ENCODE assay signal across 18 mouse cellular contexts in genomic region chr7:89828436-89829065, GRCm38 (mm10).
DNase-seq lines count a peak whose midpoint lies in the region; ATAC-seq and TF ChIP-seq lines count a peak whose summit lies in the region.
"Had no signal": no experiment of that assay in that cellular context is flagged by ENCODE, and none has a peak within 500 bp of the region (broad histone marks: within the 10 kb centered on the region; RNA-seq: fewer than 3 reads in every experiment).

No protein-coding gene starts in this region.

- TF ChIP-seq POLR2A in testis, adult 2 months (IDR thresholded peaks at IDR 0.05; ENCODE audit: control insufficient read depth, low read depth, low read length): no peak

- no peaks in the 10 kb centered on the region for H3K36me3 ChIP-seq in hindbrain, postnatal 0 days (ENCODE audit: insufficient read depth, low read length)
- no peaks in the 10 kb centered on the region for H3K36me3 ChIP-seq in hindbrain, embryonic 14.5 days (replicated peaks; ENCODE audit: control insufficient read depth, insufficient read depth)
- H3K36me3 ChIP-seq in testis, adult 2 months (ENCODE audit: control insufficient read depth, insufficient read depth, low read length): no peaks in the 10 kb centered on the region
- H3K36me3 ChIP-seq: forebrain, embryonic 15.5 days; heart, embryonic 15.5 days; liver, embryonic 13.5 days; midbrain, embryonic 12.5 days; neural tube, embryonic 12.5 days had no signal

- no peaks in the 10 kb centered on the region for H3K9me3 ChIP-seq in hindbrain, postnatal 0 days (ENCODE audit: low read length)
- H3K9me3 ChIP-seq in hindbrain, embryonic 14.5 days (ENCODE audit: control insufficient read depth, low read length): no peaks in the 10 kb centered on the region
- H3K9me3 ChIP-seq: forebrain, embryonic 15.5 days; heart, embryonic 15.5 days; liver, embryonic 13.5 days; midbrain, embryonic 12.5 days; neural tube, embryonic 12.5 days had no signal

- no peak overlapping the region for H3K4me3 ChIP-seq in hindbrain, postnatal 0 days (ENCODE audit: low read length)
- H3K4me3 ChIP-seq in hindbrain, embryonic 14.5 days (replicated peaks; ENCODE audit: low read length): no peak overlapping the region
- H3K4me3 ChIP-seq in testis, adult 2 months (ENCODE audit: control insufficient read depth, low read depth, low read length): peak overlapping the region; percentile 69
- H3K4me3 ChIP-seq: erythroblast, embryonic 14.5 days; forebrain, embryonic 15.5 days; heart, embryonic 15.5 days; liver, embryonic 13.5 days; midbrain, embryonic 12.5 days; neural tube, embryonic 12.5 days had no signal

- ATAC-seq in hindbrain, postnatal 0 days: 0 out of 2 replicates have a peak, but pooled peaks have one; percentile 10
- no peak for ATAC-seq in hindbrain, embryonic 14.5 days (ENCODE audit: low FRiP score)
- ATAC-seq: forebrain, embryonic 15.5 days had no signal

- no peak overlapping the region for H3K4me2 ChIP-seq in hindbrain, postnatal 0 days (ENCODE audit: low read depth, low read length)
- no peak overlapping the region for H3K4me2 ChIP-seq in hindbrain, embryonic 14.5 days (replicated peaks)
- H3K4me2 ChIP-seq: forebrain, embryonic 15.5 days; heart, embryonic 15.5 days; liver, embryonic 13.5 days; midbrain, embryonic 12.5 days; neural tube, embryonic 12.5 days had no signal

- no peaks in the 10 kb centered on the region for H3K27me3 ChIP-seq in hindbrain, postnatal 0 days (ENCODE audit: insufficient read depth, low read length)
- H3K27me3 ChIP-seq in hindbrain, embryonic 14.5 days (ENCODE audit: control insufficient read depth, insufficient read depth, low read length): no peaks in the 10 kb centered on the region
- H3K27me3 ChIP-seq in testis, adult 2 months (ENCODE audit: control insufficient read depth, insufficient read depth, low read length): no peaks in the 10 kb centered on the region
- H3K27me3 ChIP-seq: forebrain, embryonic 15.5 days; heart, embryonic 15.5 days; liver, embryonic 13.5 days; midbrain, embryonic 12.5 days; neural tube, embryonic 12.5 days had no signal

- H3K9ac ChIP-seq in hindbrain, postnatal 0 days (replicated peaks; ENCODE audit: low read length): no peak overlapping the region
- H3K9ac ChIP-seq in hindbrain, embryonic 14.5 days: no peak overlapping the region
- H3K9ac ChIP-seq: forebrain, embryonic 15.5 days; heart, embryonic 15.5 days; liver, embryonic 13.5 days; midbrain, embryonic 12.5 days; neural tube, embryonic 12.5 days had no signal

- DNase-seq in cerebellum, postnatal 14 days: peak; percentile 22 to 24
- DNase-seq in cerebellum, postnatal 4 days (ENCODE audit: low spot score in 2 of 2): no peak
- no peak for DNase-seq in hindbrain, postnatal 0 days (ENCODE audit: low spot score)
- no peak for DNase-seq in hindbrain, embryonic 14.5 days (ENCODE audit: low spot score)
- DNase-seq in testis, postnatal 10 days (ENCODE audit: low spot score): no peak
- DNase-seq in spleen, postnatal 4 days (ENCODE audit: low spot score in 2 of 2): no peak
- no peak for DNase-seq in frontal cortex, postnatal 25 days (ENCODE audit: low spot score in 2 of 2)
- DNase-seq: cerebellum, adult 8-10 months; gastrocnemius, postnatal 36 days; kidney, adult 11 months; liver, embryonic 13.5 days; lung, adult 2 months had no signal

- no peak for TF ChIP-seq CTCF in hindbrain, postnatal 0 days (IDR thresholded peaks at IDR 0.05; ENCODE audit: low read depth)
- no peak for TF ChIP-seq CTCF in testis, adult 2 months (IDR thresholded peaks at IDR 0.05; ENCODE audit: control insufficient read depth, insufficient read depth, insufficient replicate concordance, low read depth, low read length)

- H3K27ac ChIP-seq in hindbrain, postnatal 0 days: no peak overlapping the region
- no peak overlapping the region for H3K27ac ChIP-seq in hindbrain, embryonic 14.5 days
- H3K27ac ChIP-seq in testis, adult 2 months (ENCODE audit: control insufficient read depth, insufficient read depth, low read depth, low read length): no peak overlapping the region
- H3K27ac ChIP-seq: forebrain, embryonic 15.5 days; heart, embryonic 15.5 days; liver, embryonic 13.5 days; midbrain, embryonic 12.5 days; neural tube, embryonic 12.5 days had no signal

- 71% methylated on average over 4 of the region's 4 CpGs for WGBS in hindbrain, postnatal 0 days
- 79% methylated on average over 4 of the region's 4 CpGs for WGBS in hindbrain, embryonic 14.5 days

- no peaks in the 10 kb centered on the region for H3K4me1 ChIP-seq in hindbrain, postnatal 0 days (ENCODE audit: insufficient read depth, low read length)
- no peaks in the 10 kb centered on the region for H3K4me1 ChIP-seq in hindbrain, embryonic 14.5 days (replicated peaks; ENCODE audit: control insufficient read depth, insufficient read depth, low read length)
- H3K4me1 ChIP-seq in testis, adult 2 months (ENCODE audit: control insufficient read depth, insufficient read depth, low read length): peaks cover 8% of the 10 kb centered on the region
- H3K4me1 ChIP-seq: forebrain, embryonic 15.5 days; heart, embryonic 15.5 days; liver, embryonic 13.5 days; midbrain, embryonic 12.5 days; neural tube, embryonic 12.5 days had no signal

Comparison
In these comparisons a context has a peak if more than half of its experiments do, and no peak if none do; other contexts are left out.
1. DNase-seq: peak in cerebellum, postnatal 14 days (2 of 2); none in cerebellum, postnatal 4 days (0 of 2), hindbrain, postnatal 0 days (single experiment), hindbrain, embryonic 14.5 days (single experiment), testis, postnatal 10 days (single experiment), spleen, postnatal 4 days (0 of 2) and frontal cortex, postnatal 25 days (0 of 2).